Mouse (Mus musculus) kidney, adult 18-20 months (tissue): ENCODE data around the gene Ppp2r5c.

Source experiments
- DNase-seq: peaks from one replicate; pipeline ENCODE4 v3.0.0; 2021

Gene Ppp2r5c

GRCm38 (mm10) chr12:110563383-110563782, 116.5 kb downstream of the Ppp2r5c start:
- no peak for DNase-seq

DNA sequence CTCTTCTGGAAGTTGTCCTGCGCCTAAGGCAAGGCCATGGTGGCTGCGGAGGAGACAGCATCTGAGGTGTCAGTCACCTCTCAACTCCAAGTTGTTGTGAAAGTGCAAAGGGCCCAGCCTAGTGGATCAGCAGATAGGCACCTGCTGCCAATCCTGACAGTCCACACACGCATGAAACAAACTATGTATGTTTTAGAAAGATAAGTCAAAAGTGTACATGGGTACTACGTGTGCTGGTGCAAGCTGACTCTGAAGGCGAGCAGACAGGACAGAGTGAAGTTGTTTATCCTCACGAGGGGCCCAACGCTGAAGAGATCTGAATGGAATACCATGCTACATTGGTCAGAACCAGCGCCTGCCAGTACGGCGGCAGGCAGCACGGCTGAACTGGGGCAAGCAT, 117.9 kb downstream of the Ppp2r5c start:
- no peak for DNase-seq

DNA sequence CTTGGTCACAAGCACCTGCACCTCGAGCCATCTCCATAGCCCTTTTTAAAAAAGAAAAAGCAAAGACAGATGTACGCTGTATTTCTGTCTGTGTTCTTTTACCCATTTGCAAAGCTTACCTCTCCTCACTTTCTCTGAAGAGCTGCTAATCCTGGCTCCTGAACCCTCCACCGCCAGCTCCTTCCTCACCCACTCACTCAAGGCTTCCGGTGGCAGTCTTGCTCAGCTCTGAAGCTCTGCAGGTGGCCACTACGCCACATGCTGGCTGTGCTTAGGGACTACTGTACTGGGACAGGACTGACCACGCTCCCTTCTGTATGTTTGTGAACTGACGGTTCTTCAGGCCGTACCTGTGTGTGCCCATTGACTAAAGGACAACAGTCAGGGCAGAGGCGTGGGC, 119.4 kb downstream of the Ppp2r5c start:
- DNase-seq = no peak

DNA sequence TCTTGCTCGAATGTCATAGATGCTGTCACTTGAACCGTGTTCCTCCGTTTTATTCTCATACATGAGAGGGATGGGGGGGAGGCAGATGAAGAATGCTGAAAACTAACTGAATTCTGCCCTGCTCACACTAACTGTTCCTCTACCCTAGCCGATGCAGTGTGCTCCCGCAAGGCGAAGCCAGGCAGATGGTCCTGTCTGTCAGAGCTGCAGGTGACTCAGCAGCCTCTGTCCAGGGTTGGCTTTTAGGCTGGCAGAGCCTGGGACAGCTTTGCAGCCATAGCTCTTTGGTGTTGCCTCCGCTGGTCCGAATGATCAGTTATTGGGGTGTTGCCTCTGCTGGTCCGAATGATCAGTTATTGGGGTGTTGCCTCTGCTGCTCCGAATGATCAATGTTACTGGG, 124.1 kb downstream of the Ppp2r5c start:
- no peak for DNase-seq

DNA sequence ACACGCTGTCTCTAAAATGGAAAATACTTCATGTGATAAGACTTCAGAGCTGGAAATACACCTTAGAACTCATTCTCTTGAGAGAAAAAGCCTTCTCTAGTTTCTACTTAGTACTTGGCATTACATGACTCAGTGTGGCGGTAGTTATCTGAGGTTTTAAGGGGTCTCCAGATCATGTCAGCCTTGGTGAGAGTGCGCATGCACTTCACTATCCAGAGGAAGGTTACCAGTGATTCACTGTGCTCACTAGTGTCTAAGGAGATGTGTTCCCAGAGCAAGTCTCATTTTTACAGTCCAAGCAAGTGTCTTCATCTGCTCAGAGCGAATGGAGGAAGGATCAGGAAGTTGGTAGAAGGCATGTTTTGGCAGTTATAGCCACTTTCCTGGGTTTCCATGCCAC, 125.4 kb downstream of the Ppp2r5c start:
- DNase-seq = no peak

DNA sequence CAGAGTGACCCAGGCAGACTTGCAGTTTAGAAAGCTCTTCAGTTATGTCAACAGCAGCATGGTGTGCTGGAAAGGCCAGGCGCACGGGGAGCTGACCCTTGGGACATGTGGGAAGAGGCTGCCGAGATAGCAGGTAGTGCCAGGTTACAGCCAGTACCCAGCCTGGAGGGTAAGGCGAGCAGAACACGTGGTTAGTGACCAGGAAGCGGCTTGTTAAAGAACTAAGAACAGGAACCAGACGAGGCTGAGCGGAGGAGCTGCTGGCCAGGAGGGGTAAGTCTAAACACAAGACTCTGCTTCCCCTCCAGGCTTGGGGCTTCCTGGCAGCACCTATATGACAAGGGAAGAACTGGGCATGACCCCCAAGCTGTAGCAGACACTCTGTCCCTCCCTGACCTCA, 126.7 kb downstream of the Ppp2r5c start:
- no peak for DNase-seq

DNA sequence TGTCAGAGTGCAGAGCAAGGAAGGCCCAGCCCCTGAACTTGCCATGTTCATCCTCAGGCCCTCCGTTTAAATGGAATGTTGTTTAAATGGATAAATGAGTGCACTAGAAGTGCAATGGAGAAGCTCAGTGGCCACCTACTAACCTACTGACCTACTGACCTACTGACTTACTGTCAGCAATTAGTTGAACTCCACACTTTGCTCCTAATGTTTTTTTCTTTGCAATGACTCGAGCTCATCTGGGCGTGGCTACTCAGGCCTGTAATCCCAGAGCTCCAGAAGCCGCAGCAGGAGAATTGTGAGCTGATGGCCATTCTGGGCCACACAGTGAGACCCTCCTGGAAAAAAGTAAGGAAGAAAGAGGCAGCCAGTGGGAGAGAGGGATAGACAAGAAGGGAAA, 129.0 kb downstream of the Ppp2r5c start:
- DNase-seq = peak; percentile 11

DNA sequence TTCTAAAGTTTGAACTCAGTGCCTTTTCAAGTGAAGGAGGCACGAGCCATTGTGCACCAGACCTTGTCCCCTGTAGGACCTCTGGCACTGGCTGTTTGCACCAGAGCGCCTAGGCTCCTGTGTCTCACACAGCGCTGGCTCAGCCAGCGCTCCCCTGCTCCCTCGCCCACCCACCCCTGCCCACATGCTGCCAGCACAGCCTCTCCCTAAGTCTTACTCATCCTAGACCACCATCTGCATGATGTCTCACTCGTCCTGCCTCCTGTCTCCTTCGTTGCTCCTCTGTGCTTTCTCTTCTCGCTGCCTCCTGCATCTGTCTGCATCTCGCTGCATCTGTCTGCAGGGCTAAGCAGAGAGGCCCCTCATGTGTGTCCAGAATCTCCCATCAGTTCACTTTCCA, 131.4 kb downstream of the Ppp2r5c start:
- no peak for DNase-seq

- no peak for DNase-seq
Measured at GRCm38 (mm10) chr12:110588622-110589021, 141.7 kb downstream of the Ppp2r5c start.

- DNase-seq = no peak
Measured at GRCm38 (mm10) chr12:110590804-110591259, 143.9 kb downstream of the Ppp2r5c start.

DNA sequence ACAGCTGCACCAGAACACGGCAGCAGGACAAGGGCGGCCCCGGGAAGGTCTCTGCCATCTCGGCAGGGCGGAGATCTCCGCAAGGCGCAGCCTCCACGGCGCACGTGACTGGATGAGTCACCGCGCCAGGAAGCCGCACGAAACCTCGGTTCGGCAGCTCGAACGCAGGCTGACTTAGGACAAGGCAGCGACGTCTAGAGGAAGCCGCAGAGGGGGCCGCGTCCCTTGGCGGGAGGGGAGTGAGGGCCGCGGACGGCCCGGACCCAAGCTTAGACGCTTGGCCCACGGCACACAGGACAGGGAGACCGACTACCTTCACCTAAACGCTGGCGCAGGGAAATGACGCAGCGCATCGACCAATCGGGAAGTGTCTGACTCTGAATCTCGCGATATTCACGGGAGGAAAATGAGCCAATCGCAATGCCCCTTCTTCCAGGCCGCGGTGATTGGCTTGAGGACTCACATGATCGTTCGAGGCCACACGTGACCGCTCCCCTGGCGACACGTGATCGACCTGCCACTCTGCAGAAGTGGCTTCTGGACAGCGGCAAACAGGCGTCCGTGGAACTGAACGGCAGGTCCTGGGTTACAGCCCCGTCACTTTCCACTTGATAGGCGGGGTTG, 144.5 kb downstream of the Ppp2r5c start:
- DNase-seq = peak; percentile 99

- peak; percentile 75 for DNase-seq
Measured at GRCm38 (mm10) chr12:110598527-110598926, 151.6 kb downstream of the Ppp2r5c start.

DNA sequence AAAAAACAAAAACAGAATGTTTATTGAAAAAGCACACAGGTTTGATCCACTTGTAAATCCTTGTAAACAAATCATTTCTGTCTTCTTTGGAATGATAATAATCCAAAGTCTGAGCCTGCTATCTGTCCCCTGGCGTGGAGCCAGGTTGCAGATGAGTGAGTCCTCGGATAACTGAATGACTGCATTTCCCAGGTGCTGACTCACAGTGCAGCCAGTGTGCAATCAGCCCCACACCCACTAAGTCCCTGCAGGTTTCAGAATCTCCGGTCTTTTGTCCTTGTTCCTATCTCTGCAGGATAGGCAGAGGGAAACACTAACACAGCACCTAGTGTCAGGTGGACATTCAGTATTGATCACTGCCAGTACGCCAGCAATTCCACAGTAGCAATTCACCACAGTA, 152.9 kb downstream of the Ppp2r5c start:
- DNase-seq = no peak

DNA sequence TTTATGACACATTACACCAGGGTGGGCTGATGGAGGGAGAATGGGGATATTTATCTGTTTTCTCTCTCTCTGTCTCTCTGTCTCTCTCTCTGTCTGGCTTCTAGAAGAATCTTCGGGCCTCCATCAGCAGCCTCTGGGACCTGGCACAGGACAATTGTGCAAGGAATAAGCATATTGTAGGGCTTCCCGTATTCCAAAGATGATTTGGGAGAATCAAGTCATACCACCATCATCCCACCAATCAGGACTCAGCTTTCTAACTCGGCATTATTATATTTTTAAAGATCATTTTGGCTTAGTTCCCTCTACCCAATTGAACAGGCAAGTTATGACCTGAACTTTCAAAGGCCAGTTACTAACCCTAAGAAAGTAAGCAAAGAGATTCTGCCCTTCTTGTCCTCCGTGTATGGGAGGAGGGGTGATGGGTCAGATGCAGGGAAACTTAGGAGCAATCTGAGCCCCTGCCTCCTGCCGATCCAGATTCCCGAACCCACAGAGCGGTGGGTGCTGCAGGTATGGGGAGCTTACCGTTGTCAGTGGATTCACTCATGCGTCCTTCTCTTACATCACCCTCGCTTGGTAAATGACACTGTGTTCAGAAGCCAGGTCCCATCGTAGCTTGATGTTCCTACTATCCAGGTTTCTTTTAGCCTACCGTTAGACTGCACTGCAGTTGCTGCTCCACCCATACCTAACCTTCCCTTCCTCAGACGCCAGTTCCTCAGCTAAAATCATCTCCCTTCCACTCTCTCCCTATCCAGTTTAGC, 153.5 kb downstream of the Ppp2r5c start:
- no peak for DNase-seq

DNA sequence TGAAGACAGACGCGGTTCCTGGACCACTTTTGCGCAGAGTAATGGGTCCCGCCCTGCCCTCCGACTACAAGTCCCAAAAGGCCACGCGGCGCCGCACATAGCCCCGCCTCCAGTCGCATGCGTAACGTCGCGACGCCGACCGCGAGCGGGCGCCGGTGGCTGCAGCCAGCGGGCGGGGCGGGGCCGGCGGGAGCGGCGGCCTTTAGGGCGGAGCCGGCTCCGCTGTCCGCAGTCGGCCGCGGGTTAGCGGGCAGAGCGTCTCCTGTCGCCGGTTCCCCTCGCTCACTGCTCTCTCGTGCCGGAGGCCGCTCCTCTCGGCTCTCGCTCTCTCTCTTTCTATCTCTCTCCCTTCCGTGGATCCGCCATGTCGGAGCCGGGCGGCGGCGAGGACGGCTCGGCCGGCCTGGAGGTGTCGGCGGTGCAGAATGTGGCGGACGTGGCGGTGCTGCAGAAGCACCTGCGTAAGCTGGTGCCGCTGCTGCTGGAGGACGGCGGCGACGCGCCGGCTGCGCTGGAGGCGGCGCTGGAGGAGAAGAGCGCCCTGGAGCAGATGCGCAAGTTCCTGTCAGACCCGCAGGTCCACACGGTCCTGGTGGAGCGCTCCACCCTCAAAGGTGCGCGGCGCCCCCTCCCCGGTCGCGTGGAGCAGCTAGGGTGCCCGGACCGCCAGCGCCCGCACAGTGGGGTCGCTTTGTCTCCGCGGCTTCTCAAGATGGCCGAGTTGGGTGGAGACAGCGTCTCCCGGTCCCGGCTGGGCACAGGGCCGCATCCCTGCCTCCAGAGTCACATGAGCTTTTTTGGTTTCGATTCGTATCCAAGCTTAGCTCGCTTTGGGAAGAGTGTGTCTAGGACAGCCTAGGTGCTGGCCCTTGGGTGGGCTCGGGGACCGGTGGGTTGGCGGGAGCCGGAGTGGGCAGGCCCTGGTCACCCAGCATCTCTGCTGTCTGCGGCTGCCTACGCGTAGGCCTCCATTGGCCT, 154.6 kb downstream of the Ppp2r5c start, which contains the start of gene Dync1h1:
TSS of gene Dync1h1 (plus strand) at position 212 of the 978 bp plus-strand sequence.
- peak; percentile 93 for DNase-seq

GRCm38 (mm10) chr12:110606161-110606560, 159.2 kb downstream of the Ppp2r5c start:
- no peak for DNase-seq

GRCm38 (mm10) chr12:110606676-110607075, 159.8 kb downstream of the Ppp2r5c start:
- no peak for DNase-seq

GRCm38 (mm10) chr12:110608460-110609152, 161.7 kb downstream of the Ppp2r5c start:
- DNase-seq = peak; percentile 58

GRCm38 (mm10) chr12:110609153-110609497, 162.2 kb downstream of the Ppp2r5c start:
- no peak for DNase-seq

GRCm38 (mm10) chr12:110610713-110611112, 163.8 kb downstream of the Ppp2r5c start:
- DNase-seq = no peak

DNA sequence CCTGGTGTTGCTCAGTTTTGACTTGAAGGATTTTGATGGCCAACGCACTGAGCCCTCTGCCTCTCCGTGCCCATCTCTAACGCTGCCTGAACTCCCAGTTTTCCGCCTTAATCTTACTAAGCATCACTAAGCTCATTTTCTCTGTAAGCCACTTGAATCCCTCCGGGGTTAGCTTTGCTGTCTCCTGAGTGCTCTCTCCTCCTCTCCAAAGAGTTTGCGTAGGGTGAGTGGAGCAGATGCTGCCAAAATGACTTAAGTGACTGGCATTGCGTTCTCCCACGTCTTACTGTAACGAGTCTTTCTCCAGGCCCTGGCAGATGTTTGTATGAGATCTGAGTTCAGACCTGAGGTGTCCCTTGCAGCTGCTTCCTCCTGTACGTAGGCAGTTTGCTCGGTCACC, 183.1 kb downstream of the Ppp2r5c start:
- DNase-seq = no peak
